Comparison of ENCODE assay signal across 8 mouse cellular contexts in the genomic region with DNA sequence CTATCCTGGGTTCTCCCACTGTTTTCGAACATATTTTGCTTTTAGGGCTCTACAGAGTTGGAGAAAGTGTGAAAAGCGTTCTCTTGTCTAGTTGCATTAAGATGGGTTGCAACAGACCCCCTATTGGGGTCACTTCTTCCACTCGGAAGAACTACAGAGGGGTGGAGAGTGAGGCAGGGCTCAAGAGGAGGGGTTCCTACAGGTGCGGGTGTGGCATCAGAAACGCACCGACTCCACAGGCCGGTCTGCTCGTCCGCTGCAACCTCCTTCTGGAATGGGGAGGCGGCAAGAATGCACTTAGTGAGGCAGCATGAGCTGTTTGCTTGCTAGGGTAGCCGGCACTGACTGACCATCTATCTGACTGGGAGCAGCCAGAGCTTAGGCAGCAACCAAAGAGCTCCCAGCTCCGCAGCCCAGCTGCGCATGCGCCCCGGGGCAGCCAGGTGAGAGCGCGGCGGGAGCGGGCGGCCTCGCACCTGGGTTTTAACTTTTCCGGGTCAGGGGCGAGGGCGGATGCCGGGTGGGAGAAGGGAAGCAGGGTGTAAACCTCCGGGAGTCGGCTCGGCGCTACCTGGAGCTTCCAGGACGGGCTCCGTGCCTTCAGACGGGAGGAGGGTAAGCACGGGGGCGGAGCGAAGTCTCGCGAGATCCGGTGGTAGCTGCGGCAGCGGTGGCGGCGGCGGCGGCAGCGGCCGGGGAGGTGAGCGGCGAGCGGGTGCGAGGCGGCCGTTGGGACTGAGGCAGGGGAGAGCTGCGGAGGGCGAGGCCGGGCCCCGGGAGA. TPM values are rescaled to one million over a fixed set of nuclear protein-coding genes. Genes with fewer than 3 reads are reported as not detected.
DNase-seq lines count a peak whose midpoint lies in the region; ATAC-seq and TF ChIP-seq lines count a peak whose summit lies in the region.

A gene (plus strand): TSS at position 627 of the 781 bp plus-strand sequence.

- TF ChIP-seq CTCF in thymus, adult 2 months (IDR thresholded peaks at IDR 0.05; ENCODE audit: borderline replicate concordance, control insufficient read depth, extremely low read depth, insufficient read depth, low read length, poor library complexity), result 0 out of 2 replicates have a peak, but pooled peaks have one; percentile 37

- no peaks in the 10 kb centered on the region for H3K27me3 ChIP-seq in hindbrain, embryonic 10.5 days (ENCODE audit: insufficient read depth, poor library complexity, severe bottlenecking)
- H3K27me3 ChIP-seq in lung, embryonic 16.5 days (ENCODE audit: control insufficient read depth, insufficient read depth, low read depth, low read length), result no peaks in the 10 kb centered on the region
- no peaks in the 10 kb centered on the region for H3K27me3 ChIP-seq in thymus, adult 2 months (ENCODE audit: control insufficient read depth, insufficient read depth, low read length)

- H3K9me3 ChIP-seq in hindbrain, embryonic 10.5 days, result no peaks in the 10 kb centered on the region
- no peaks in the 10 kb centered on the region for H3K9me3 ChIP-seq in lung, embryonic 16.5 days (ENCODE audit: control insufficient read depth, low read length)

- peak; percentile 91 for DNase-seq in Muller cell, postnatal 12 days (ENCODE audit: inconsistent ontology term)
- DNase-seq in cerebellum, adult 9-10 months, result peak; percentile 91
- DNase-seq in hindbrain, embryonic 10.5 days (ENCODE audit: low spot score), result peak; percentile 92
- DNase-seq in layer of hippocampus, adult 9-11 months, result peak; percentile 83
- DNase-seq in ovary, adult 18-20 months (ENCODE audit: low spot score), result peak; percentile 79
- peak; percentile 91 for DNase-seq in thymus, adult 2 months

- WGBS in hindbrain, embryonic 10.5 days, result under 1% methylated on average over 54 of the region's 56 CpGs
- WGBS in lung, embryonic 16.5 days, result 2% methylated on average over 43 of the region's 56 CpGs
- 2% methylated on average over 56 of the region's 56 CpGs for WGBS in thymus, adult 2 months

- peaks cover 23% of the 10 kb centered on the region for H3K4me1 ChIP-seq in hindbrain, embryonic 10.5 days (replicated peaks)
- peaks cover 18% of the 10 kb centered on the region for H3K4me1 ChIP-seq in lung, embryonic 16.5 days (replicated peaks; ENCODE audit: control insufficient read depth, insufficient read depth, low read length)
- peaks cover 9% of the 10 kb centered on the region for H3K4me1 ChIP-seq in thymus, adult 2 months (replicated peaks; ENCODE audit: control insufficient read depth, insufficient read depth, low read length)

- peak within 1 kb of the TSS; percentile 98 for H3K27ac ChIP-seq in hindbrain, embryonic 10.5 days
- H3K27ac ChIP-seq in lung, embryonic 16.5 days (ENCODE audit: low read length), result peak within 1 kb of the TSS; percentile 90
- no peak within 1 kb of the TSS for H3K27ac ChIP-seq in thymus, adult 2 months (ENCODE audit: control insufficient read depth, insufficient read depth, low read length)

- H3K36me3 ChIP-seq in hindbrain, embryonic 10.5 days, result 0 out of 2 replicates have a peak, but pooled peaks cover 6% of the 10 kb centered on the region
- H3K36me3 ChIP-seq in lung, embryonic 16.5 days (ENCODE audit: control insufficient read depth, insufficient read depth, low read length), result no peaks in the 10 kb centered on the region
- H3K36me3 ChIP-seq in thymus, adult 2 months (ENCODE audit: control insufficient read depth, insufficient read depth, low read length), result no peaks in the 10 kb centered on the region

- H3K4me2 ChIP-seq in lung, embryonic 16.5 days (ENCODE audit: low read depth, low read length), result peak within 1 kb of the TSS; percentile 85

- ATAC-seq in frontal cortex, adult (ENCODE audit: low TSS enrichment), result peak; percentile 90
- ATAC-seq in lung, embryonic 16.5 days (ENCODE audit: low read depth), result peak; percentile 93

- 0 out of 2 replicates have a peak, but pooled peaks have one; percentile 50 for TF ChIP-seq POLR2A in thymus, adult 2 months (IDR thresholded peaks at IDR 0.05; ENCODE audit: control insufficient read depth, extremely low read depth, insufficient read depth, low read length, poor library complexity)

- peak within 1 kb of the TSS; percentile 90 for H3K9ac ChIP-seq in lung, embryonic 16.5 days (ENCODE audit: low read length)

- H3K4me3 ChIP-seq in hindbrain, embryonic 10.5 days, result peak within 1 kb of the TSS; percentile 92
- peak within 1 kb of the TSS; percentile 59 for H3K4me3 ChIP-seq in lung, embryonic 16.5 days (ENCODE audit: low read length)
- H3K4me3 ChIP-seq in thymus, adult 2 months (ENCODE audit: control insufficient read depth, insufficient read depth, low read length), result peak within 1 kb of the TSS; percentile 75

RNA-seq across cellular contexts. Expression of the gene that starts here (rescaled TPM):
- polyA plus RNA-seq in hindbrain, embryonic 10.5 days (2016; fragmentation: Nextera tagmentation; extraction: Ambion mirVana), result 15.6 and 15.8 TPM in 2 replicates
- polyA plus RNA-seq in lung, embryonic 16.5 days (2015; fragmentation: Nextera tagmentation; extraction: Ambion mirVana), result 22.5 and 24.3 TPM in 2 replicates
- polyA plus RNA-seq in thymus, adult 2 months (2012; rRNA removed), result 8.5 and 10.4 TPM in 2 replicates
